Mouse (Mus musculus): ENCODE measurements around the gene Scap. TPM values are rescaled to one million over a fixed set of nuclear protein-coding genes. Genes with fewer than 3 reads are reported as not detected.
A peak's percentile ranks its signal among the peaks of the same experiment; 100 is the strongest.

Scap gene
- polyA plus RNA-seq (2012; rRNA removed) = 19.0 and 32.7 TPM in 2 replicates

DNA sequence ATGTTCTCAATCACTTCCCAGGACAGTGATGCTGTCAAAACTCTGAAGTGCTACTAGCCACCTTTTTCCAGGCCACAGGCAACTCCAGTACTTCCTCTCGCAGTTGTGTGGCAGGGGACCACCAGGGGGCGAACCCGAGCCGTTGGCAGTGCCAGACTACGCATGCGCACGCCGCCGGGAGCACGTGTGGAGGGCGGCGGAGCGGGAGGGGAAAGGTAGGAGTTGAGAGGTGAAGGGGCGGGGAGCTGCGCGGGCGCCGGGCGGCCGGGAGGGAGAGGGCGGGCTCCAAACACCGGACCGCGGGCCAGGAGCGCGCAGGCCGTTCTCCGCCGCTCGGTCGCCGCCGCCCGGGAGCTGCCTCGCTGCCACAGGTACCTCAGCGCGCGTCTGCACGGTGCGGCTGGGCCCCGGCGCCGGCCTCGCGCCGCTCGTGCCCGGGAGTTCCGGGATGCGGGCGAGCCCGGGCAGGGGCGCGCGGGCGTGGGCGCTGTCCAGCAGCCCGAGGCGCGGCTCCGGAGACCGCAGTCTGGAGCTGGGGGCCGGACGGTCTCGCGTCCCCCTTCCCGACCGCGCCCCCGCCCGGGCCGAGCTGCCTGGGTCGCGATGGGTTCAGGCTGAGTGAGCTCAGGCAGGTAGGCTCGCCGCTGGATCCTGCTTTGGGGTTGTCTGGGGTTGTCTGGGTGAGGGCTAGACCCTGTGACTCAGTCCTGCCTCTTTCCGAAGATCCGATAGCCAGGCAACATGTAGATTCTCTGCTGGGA is at the start of gene Scap:
Scap (plus strand) TSS at position 154 of the 761 bp plus-strand sequence.
- peak; percentile 99 for DNase-seq (ENCODE audit: low spot score)

DNA sequence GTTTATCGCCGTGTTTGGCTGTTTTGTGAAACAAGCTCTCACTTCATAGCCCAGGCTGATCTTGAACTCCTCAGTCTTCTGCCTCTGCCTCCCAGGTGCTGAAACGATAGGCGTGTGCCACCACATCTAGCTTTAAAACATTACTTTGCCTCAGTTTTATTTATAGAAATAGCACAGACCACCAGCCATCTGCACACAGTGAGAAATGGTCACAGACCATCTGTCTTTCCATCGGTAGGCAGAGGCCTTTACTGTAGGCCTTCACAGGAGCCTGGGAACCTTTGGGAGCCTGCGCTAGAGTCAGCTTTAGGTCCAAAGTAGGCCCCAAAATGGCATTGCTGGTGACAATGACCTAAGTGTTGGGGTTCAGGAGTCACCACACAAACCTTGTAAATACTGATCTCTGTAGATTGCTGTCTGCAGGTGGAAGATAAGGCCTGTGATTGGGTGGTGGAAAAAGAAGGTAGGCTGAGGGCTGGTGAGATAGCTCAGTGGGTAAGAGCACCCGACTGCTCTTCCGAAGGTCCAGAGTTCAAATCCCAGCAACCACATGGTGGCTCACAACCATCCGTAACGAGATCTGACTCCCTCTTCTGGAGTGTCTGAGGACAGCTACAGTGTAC is 48.9 kb upstream of the Scap start:
- no peak for DNase-seq (ENCODE audit: low spot score)

DNA sequence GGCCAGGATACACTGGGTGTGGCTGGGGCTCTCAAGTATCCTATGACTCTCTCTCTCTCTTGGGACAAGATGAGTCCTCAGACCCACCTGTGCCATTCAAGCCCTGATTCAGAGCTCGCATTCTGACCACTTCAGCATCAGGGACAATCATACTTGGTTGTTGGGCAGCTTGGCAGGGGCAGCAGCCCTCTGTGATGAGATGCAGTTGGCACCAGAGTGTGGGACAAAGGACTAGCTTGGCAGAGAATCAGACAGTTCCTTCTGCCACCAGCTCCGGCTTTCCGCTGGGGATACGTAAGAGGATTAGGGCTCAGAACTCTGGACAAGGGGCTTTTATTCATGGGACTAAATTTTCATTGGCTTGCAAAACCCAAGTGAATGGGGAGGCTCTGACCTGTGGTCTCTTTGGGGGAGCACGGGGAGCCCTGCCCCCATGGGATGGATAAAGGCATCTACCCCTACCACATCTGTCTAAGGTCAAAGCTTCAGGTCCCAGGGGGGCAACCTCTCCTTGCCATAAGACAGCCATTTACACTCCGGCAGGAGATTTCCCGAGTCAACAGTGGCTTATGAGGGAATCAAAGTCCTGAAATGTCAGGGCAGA is 45.7 kb upstream of the Scap start:
- DNase-seq (ENCODE audit: low spot score) = no peak

DNA sequence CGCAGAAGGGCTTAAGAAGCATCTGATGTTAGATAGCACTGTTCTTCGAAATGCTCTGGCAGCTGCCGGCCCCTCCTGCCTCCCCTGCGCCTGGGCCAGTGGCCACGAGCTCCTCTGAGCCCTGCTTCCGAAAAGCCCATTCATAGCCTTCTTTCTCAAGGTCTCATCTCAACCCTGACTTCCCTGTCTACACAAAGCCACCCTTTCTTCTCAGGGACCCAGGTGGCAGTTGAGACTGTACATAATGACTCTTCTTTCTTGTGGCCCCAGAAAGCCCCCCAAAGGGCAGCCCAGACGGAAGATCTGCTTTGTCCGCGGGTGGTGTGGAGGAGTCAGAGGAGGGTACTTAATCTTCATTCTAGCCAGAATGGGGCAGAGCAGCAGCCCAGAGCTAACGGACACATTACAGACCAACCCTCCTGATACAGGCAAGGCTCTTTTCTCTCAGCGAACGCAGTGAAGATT is 39.8 kb upstream of the Scap start:
- DNase-seq (ENCODE audit: low spot score) = no peak

DNA sequence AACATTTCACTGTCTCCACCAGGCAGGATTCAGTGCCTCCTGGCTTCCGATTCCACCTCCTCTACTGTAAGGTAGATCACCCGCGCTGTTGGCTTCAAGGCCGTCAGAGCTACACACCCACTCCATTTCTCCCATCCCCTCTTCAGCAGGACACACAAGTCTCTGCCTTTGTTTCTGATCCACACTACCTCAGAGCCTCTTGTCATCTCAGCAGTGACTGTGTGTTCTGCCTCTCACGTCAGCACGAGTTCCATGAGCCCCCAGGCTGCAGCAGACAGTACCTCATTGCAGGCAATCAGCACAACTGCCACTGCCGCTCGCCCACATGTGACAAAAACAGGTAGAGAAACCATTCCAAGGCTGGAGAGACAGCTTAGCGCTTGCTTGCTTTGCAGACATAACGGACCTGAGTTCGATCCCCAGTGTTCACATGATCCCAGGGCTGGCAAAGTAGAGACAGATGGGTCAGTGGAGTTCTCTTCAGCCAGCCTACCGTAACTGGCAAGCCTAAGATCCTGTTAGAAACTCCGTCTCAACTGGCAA is 39.1 kb upstream of the Scap start:
- DNase-seq (ENCODE audit: low spot score) = no peak

DNA sequence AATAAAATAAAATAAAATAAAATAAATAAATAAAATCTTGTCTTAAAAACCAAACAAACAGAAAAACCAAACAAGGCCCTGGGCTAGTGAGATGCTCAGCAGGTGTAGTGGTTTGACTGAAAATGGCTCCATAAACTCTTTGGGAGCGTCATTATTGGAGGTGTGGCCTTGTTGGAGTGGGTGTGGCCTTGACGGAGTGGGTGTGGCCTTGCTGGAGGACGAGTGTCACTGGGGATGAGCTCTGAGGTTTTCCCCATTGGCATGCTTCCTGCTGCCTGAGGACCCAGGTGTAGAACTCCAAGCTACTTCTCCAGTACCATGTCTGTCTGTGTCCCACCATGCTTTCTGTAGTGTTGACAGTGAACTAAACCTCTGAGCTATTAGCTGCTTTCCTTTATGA is 38.3 kb upstream of the Scap start:
- no peak for DNase-seq (ENCODE audit: low spot score)

DNA sequence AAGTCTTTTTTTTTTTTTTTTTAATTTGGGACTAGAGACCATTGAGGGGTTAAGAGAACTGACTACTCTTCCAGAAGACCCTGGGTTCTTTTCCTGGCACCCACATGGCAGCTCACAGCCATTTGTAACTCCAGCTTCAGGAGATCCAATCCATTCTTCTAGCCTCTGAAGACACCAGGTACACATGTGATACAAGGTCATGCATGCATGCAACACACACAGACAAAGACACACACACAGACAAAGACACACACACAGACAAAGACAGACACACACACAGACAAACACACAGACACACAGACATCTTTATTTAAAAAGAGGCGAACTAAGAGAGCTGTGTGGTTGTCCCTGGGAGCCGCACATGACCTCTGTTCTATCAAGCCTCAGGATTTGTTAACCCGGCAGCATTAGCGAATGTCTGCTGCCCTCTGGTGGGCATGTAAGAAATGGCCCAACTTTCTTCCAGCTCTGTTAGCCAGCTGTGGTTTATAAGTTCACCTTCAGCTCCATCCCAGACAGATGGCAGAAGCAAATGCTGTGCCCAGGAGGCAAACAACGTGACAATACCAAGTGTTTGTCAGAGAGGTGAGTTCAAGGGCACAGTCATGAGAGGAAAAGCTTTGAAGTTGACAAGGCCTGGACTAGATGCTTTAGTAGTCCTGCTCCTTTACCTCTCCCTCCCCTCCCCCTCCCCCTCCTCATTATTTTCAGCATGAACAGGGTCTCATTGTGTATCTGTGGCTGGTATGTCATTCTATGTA is 36.0 kb upstream of the Scap start:
- peak; percentile 48 for DNase-seq (ENCODE audit: low spot score)

DNA sequence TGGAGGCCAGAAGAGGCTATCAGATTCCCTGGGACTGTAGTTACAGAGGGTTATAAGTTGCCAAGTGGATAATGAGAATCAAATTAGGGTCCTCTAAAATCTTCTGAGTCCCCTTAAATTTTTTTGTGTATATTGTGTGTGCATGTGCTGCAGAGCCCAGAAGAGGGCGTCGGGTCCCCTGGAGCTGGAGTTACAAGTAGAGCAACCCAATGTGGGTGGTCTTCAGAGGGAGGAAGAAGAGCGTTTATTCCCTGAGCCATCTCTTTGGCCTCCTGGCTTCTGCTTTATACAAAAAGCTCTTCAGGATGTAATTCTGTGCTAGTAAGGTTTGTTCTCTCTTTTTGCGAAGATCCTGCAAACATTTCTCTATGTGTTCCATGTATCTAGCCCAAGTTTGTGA is 28.6 kb upstream of the Scap start:
- no peak for DNase-seq (ENCODE audit: low spot score)

DNA sequence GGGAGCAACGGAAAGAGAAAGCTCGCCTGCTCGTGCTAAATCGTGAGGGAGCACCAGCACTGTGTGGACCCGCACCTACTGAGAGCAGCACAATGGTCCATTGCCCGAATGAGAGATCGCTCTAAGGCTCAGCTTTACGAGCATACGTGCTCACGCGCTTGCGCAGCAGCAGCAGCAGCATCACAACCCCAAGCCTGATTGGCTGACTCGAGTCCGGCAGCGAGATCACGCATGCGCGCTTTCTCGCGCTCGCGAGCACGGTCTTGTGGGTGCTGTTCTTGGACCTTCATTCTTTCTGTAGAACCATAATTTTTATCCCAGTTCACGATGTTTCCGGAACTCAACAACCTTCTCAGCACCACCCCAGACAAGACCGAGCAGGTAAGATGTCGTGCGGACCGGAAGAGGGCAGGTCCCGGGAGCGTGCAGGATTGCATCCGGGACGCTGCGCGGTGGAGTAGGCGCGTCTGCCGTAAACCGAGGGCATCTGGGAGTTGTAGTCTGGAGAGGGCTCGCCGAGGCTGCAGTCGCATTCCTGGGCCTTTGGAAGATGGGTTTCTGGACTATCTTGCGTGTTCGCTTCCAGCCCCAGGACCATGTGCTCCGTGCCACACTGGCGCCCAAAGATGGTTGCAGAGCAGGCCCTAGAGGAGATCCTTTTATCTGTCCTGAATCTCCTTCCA is 28.0 kb upstream of the Scap start, which contains the start of gene Elp6:
Elp6 (plus strand) TSS at position 205 of the 683 bp plus-strand sequence.
- peak; percentile 83 for DNase-seq (ENCODE audit: low spot score)

DNA sequence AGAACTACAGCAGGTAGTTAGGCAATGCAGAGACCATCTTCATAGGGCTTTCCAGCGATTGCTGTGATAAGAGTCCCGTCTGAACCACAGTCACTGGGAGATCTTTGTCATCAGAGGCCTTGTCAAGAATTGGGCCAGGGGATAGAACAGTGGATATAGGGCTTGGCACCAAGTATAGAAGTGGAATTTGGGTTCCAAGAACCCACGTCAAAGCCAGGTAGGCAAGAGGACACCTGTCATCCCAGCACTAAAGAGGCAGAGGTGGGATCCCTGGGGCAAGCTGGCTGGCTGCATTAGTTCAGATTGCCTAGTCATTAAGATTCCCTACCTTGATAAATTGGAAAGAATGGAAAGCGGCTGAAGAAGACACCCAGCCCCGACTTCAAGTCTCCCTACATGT is 26.7 kb upstream of the Scap start:
- DNase-seq (ENCODE audit: low spot score) = no peak

DNA sequence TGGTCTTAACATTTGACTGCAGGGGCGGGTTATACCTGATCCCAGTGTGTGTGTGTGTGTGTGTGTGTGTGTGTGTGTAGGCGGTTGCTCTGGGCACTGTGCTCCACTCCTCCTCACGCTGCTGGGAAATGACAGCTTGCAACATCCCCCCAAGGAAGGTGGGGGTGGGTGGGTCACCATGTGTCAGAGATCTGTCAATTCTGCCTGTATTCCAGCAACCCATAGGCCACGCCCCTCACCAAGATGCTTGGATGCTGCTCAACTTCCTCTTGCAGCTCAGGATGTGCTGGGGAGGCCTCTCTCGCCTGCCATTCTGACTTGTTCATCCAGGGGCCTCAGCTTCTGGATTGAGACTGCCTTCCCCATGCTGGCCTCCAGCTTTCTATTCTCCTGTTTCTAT is 18.4 kb upstream of the Scap start:
- DNase-seq (ENCODE audit: low spot score) = no peak

DNA sequence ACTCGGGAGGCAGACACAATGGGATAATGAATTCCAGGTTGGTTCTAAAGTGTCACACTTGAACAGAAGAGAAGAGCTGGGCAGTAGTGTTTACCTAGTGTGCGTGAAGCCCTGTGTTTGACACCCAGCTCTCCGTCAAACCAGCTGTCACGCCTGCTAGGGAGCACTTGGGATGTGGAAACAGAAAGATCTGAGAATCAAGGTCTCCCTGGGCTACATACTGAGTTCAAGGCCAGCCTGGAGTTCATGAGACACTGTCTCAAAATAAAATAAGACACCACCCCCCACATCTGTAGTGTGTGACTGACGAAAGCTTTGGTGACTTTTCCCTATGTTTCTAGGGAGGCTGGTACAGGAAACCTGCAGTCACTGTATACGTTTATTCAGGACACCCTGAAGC is 17.7 kb upstream of the Scap start:
- no peak for DNase-seq (ENCODE audit: low spot score)

DNA sequence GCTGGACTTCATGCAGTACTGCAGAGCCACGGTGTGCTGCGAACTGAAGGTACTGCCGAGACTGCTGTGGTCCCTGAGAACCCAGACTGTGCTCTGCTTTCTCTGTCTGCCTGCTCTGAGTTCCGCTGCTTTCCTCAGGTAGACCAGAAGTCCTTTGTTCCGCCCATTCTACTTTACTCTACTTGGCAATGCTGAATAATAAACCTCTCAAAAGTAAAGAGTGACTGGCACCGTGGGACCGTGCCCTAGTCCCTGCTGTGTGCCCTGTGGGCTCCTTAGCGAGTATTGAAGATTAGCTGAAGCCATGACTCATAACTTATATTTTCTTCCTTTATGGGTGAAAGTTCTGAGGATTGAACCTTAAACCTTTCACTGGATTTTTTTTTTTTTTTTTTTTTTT is 17.2 kb upstream of the Scap start:
- no peak for DNase-seq (ENCODE audit: low spot score)

DNA sequence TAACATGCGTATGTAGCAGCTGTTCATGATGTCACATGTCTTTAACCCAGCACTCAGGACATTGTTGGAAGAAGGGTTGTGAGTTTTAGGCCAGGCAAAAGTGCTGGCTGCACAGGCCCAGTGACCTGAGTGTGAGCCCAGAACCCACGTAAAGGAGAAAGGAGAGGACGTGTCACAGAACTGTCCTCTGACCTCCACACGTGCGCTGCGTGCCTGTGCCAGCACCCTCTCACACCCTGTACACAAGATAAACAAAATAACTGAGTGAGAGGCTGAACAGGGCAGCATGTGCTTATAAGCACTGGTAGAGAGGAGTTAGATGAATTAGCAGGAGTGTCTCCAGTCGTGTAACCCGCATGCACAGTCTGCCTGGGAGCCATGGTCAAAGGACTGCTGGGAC is 16.6 kb upstream of the Scap start:
- no peak for DNase-seq (ENCODE audit: low spot score)

DNA sequence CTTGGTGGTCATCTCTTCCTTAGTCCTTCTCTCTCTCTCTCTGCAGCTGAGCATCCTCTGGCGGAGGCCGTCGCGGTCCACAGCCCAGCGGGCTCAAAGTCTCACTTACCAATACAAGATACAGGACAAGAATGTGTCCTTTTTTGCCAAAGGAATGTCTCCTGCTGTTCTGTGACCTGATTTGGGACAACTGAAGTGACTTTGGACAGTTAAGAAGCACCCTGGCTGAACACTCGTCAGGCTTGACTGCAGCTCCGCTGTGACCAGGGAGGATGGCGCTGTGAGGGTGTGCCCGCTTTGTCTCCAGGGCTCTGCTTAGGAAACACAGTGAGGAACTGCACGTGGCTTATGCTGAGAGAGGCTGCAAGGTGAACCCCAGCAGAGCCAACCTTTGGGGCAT is 12.3 kb upstream of the Scap start:
- no peak for DNase-seq (ENCODE audit: low spot score)

DNA sequence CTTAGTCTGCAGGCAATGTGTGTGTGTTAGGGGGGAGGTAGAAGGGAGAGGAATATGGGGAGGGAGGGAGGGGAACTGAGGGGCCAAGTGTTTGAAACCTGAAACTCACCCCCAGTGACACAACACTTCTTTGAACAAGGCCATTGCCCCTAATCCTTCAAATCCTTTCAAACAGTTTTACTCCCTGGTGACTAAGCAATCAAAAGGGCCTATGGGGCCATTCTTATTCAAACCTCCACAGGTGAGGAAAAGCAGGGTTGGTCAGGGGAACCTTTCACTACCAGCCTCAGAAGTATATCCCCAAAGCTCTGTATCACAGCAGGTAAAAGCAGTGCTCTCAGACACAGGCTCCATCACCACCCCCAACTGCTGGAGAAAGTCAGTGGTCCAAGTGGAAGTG is 10.1 kb upstream of the Scap start:
- DNase-seq (ENCODE audit: low spot score) = no peak

DNA sequence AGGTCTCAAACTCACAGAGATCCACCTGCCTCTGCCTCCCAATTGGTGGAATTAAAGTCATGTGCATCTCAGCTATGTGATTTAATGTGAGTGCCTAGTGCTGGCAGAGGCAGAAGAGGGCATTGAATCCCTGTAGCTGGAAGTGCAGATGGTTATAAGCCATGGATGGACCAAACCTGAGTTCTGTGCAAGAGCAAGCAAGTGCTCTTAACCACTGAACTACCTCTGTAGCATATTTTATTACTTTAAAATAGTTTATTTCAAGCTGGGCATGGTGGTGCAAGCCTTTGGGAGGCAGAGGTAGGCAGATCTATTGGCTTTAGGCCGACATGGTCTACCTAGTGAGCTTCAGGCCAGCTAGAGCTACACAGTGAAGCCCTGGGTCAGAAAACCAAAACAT is 8.9 kb upstream of the Scap start:
- no peak for DNase-seq (ENCODE audit: low spot score)

DNA sequence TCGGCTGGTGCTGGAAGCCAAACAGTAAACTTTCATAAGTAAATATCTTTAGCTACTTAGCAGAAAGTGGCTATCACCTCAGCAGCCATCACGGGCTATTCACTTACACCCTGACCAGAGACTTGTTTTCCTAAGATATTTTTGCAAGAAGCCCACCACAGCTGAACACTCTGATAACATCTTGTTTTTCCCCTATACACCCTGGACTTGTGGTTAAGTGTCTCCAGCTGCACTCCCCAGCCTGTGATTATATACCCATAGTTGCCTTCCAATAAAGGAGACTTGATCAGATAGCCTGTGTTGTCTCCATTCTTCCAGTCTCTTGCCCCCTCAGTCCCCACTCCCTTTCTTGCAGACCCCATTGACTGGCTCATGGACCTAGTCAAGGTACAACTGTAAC is 4.9 kb upstream of the Scap start:
- no peak for DNase-seq (ENCODE audit: low spot score)

DNA sequence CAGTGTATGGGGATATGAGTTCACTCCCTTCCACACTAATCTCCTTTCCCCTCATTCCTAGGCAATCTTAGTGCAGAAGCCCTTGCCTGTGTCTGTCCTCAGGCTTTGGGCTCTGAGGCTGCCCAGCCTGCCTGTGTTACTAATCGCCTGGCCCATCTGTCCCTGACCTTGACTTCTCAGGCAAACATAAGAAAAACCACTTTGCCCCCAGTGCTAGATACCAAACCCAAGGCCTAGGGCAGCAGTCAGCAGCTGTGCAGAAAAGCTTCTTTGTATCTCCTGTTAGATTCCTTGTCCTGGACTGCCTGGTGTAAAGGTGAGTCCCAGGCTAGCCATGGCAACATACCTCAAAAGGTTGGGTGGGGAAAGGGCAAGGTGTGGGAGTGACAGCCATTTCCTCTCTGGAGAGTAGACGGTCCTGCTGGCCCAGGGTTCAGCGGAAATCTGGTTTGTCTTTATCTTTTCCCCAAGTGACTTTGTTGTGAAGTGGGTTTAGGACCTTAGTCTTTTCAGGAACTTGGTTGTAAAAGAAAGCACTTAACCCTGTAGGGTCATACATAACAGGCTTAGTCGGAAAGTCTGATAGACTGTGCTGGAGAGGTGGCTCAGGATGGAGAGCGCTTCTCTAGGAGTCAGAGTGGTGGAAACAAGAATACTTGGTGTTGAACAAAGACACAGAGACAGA is 4.0 kb upstream of the Scap start:
- no peak for DNase-seq (ENCODE audit: low spot score)

DNA sequence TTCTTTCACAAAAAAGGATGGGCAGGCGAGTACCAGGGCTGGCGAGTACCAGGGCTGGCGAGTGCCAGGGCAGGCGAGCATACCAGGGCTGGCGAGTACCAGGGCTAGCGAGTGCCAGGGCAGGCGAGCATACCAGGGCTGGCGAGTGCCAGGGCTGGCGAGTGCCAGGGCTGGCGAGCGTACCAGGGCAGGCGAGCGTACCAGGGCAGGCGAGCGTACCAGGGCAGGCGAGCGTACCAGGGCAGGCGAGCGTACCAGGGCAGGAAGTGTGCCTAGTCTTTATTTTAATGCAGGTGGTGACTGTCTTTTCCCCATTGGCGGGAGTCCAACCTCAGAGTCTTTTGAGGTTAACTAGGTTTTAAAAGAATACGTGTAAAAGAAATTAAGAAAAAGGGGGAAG is 3.4 kb upstream of the Scap start:
- no peak for DNase-seq (ENCODE audit: low spot score)

DNA sequence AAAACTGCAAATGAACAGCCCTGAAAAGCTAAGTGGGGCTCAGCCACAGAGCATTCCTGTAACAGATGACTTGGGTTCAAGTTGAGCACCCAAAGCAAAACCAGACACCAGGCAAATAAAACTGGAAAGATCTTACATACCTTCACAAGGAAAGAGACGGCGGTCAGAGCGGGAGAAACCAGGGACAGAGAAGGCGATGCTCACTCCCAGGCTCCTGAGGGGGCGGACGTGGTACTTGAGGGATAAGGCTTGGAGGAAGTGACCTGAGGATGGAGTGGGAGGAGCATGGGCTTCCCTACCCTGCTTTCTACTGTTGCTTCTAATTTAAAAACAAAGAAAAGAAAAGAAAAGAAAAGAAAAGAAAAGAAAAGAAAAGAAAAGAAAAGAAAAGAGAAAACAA is 2.7 kb upstream of the Scap start:
- DNase-seq (ENCODE audit: low spot score) = no peak

Data from urinary bladder, adult 2 months (tissue).